8 mouse cellular contexts compared by ENCODE assay signal in the genomic region with DNA sequence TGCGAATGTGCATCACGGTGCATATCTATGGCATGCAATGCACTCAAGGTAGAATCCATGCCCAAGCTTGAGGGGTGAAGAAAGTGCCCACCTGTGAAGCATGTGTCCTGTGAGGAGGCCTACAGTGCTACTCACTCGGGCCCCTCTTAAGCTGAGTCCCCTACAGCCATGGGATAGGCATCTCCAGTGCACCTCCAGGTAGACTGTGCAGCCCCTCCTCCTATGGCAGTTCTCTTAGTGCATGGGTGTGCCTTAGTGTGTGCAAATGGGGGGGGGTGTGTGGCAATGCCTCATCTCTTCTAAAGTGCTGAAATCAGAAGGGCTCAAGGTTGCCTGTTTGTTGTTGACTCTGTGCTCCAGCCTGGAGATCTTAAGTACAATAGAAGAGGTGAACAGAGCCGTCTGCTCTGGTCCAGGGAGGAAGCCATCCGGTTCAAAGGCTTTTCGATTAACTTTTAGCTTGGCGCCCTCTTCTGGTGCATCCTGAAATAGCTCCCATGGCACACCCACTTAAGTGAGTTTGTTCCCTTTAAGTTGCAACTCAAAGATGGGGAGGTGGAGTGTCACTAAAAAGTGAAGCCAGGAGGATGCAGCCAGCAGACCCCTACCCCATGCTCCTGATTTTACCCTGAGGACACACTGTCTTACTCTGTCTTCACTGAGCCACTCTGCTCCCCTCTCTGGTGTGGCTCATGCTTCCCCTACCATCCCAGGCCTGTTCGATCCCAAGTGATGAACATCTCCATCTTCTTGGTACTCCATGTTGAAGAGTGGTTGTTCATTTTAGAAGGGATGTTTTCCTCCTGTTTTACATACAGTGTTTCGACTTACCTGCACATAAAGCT. TPM values are rescaled to one million over a fixed set of nuclear protein-coding genes. Genes with fewer than 3 reads are reported as not detected.
A peak's percentile ranks its signal among the peaks of the same experiment; 100 is the strongest.
DNase-seq lines count a peak whose midpoint lies in the region; ATAC-seq lines count a peak whose summit lies in the region.
"Had no signal": no experiment of that assay in that cellular context is flagged by ENCODE, and none has a peak within 500 bp of the region (broad histone marks: within the 10 kb centered on the region; RNA-seq: fewer than 3 reads in every experiment).

No protein-coding gene starts in this region.

- no peak overlapping the region for H3K4me3 ChIP-seq in forebrain, embryonic 12.5 days (replicated peaks)
- H3K4me3 ChIP-seq in hindbrain, embryonic 14.5 days (replicated peaks; ENCODE audit: low read length) = no peak overlapping the region
- H3K4me3 ChIP-seq: megakaryocyte, embryonic 14.5 days had no signal

- 0 out of 2 replicates have a peak, but pooled peaks cover under 1% of the 10 kb centered on the region for H3K4me1 ChIP-seq in forebrain, embryonic 12.5 days
- no peaks in the 10 kb centered on the region for H3K4me1 ChIP-seq in hindbrain, embryonic 14.5 days (replicated peaks; ENCODE audit: control insufficient read depth, insufficient read depth, low read length)

- H3K9ac ChIP-seq in forebrain, embryonic 12.5 days = no peak overlapping the region
- no peak overlapping the region for H3K9ac ChIP-seq in hindbrain, embryonic 14.5 days

- 0 out of 2 replicates have a peak, but pooled peaks cover 4% of the 10 kb centered on the region for H3K9me3 ChIP-seq in forebrain, embryonic 12.5 days
- no peaks in the 10 kb centered on the region for H3K9me3 ChIP-seq in hindbrain, embryonic 14.5 days (ENCODE audit: control insufficient read depth, low read length)

- H3K36me3 ChIP-seq in forebrain, embryonic 12.5 days (replicated peaks) = no peaks in the 10 kb centered on the region; the same call in 1 of the 2 replicates
- H3K36me3 ChIP-seq in hindbrain, embryonic 14.5 days (replicated peaks; ENCODE audit: control insufficient read depth, insufficient read depth) = no peaks in the 10 kb centered on the region; the same call in 1 of the 2 replicates

- H3K27ac ChIP-seq in forebrain, embryonic 12.5 days = no peak overlapping the region
- no peak overlapping the region for H3K27ac ChIP-seq in hindbrain, embryonic 14.5 days

- H3K27me3 ChIP-seq in forebrain, embryonic 12.5 days = no peaks in the 10 kb centered on the region
- H3K27me3 ChIP-seq in hindbrain, embryonic 14.5 days (ENCODE audit: control insufficient read depth, insufficient read depth, low read length) = no peaks in the 10 kb centered on the region
- H3K27me3 ChIP-seq: megakaryocyte, embryonic 14.5 days had no signal

- ATAC-seq in forebrain, embryonic 12.5 days (ENCODE audit: low FRiP score) = peak; percentile 36; the same call in 1 of the 2 replicates
- peak; percentile 51; the same call in 1 of the 2 replicates for ATAC-seq in hindbrain, embryonic 14.5 days (ENCODE audit: low FRiP score)

- DNase-seq in Muller cell, postnatal 12 days (ENCODE audit: inconsistent ontology term) = peak; percentile 28
- DNase-seq in c-Kit-positive CD71-positive TER-119-negative erythroid progenitor cells, embryonic 14.5 days (ENCODE audit: low read depth) = peak; percentile 46
- peak; percentile 81 for DNase-seq in hindbrain, embryonic 14.5 days (ENCODE audit: low spot score)
- DNase-seq in left cerebral cortex, adult 11 months (ENCODE audit: low spot score) = peak; percentile 40
- DNase-seq in mesoderm, embryonic 11.5 days (ENCODE audit: low read depth, low spot score) = peak; percentile 82
- peak; percentile 90 for DNase-seq in right cerebral cortex, postnatal 4 days

- 48% methylated on average over 9 of the region's 9 CpGs for WGBS in forebrain, embryonic 12.5 days
- WGBS in hindbrain, embryonic 14.5 days = 45% methylated on average over 9 of the region's 9 CpGs

- H3K4me2 ChIP-seq in forebrain, embryonic 12.5 days = no peak overlapping the region
- no peak overlapping the region for H3K4me2 ChIP-seq in hindbrain, embryonic 14.5 days (replicated peaks)

RNA-seq across cellular contexts. Expression of a gene that starts 55.0 kb away (rescaled TPM):
- 19.9 and 21.9 TPM in 2 replicates for polyA plus RNA-seq in forebrain, embryonic 12.5 days (2016; fragmentation: Nextera tagmentation; extraction: Ambion mirVana)
- polyA plus RNA-seq in hindbrain, embryonic 14.5 days (2014; fragmentation: Nextera tagmentation; extraction: Ambion mirVana) = 18.6 and 18.9 TPM in 2 replicates

Comparison
In these comparisons a context has a peak if more than half of its experiments do, and no peak if none do; other contexts are left out.
1. DNase-seq: peak in every context shown above with its lines; median percentile 90 in right cerebral cortex, postnatal 4 days; 82 in mesoderm, embryonic 11.5 days; 81 in hindbrain, embryonic 14.5 days; 46 in c-Kit-positive CD71-positive TER-119-negative erythroid progenitor cells, embryonic 14.5 days; 40 in left cerebral cortex, adult 11 months; 28 in Muller cell, postnatal 12 days.